Mouse (Mus musculus) kidney, embryonic 14.5 days (tissue): ENCODE measurements around the gene Tbrg4. TPM values are rescaled to one million over a fixed set of nuclear protein-coding genes. Genes with fewer than 3 reads are reported as not detected.

Source experiments
- ATAC-seq: fragments of 200-750 bp; cut with Nextera tagmentation; 2 replicates; pipeline ENCODE4 v1.8.0; 2017; ENCODE audit warnings: moderate number of reproducible peaks, mild to moderate bottlenecking, moderate TSS enrichment, moderate library complexity; ENCODE audit not compliant: low FRiP score, low TSS enrichment
- H3K27ac ChIP-seq: fragments of 300-500 bp; sonication (generic); 2 replicates; pipeline ENCODE4 v1.5.1; 2014; ENCODE audit warnings: low read depth, mild to moderate bottlenecking, low read length, moderate library complexity, mixed read lengths
- H3K27me3 ChIP-seq: fragments of 300-500 bp; sonication (generic); 2 replicates; pipeline ENCODE4 v1.6.1; 2014; ENCODE audit warnings: mild to moderate bottlenecking, low read length; ENCODE audit not compliant: control insufficient read depth, insufficient read depth
- H3K36me3 ChIP-seq: fragments of 300-500 bp; sonication (generic); 2 replicates; pipeline ENCODE4 v1.6.1; 2014; ENCODE audit warnings: low read length, mixed read lengths; ENCODE audit not compliant: control insufficient read depth, insufficient read depth
- H3K4me1 ChIP-seq: fragments of 300-500 bp; sonication (generic); 2 replicates; pipeline ENCODE4 v1.6.1; 2014; ENCODE audit warnings: low read length, mixed read lengths; ENCODE audit not compliant: control insufficient read depth, insufficient read depth
- H3K4me2 ChIP-seq: fragments of 300-500 bp; sonication (generic); replicated peaks from 2 replicates; pipeline ENCODE4 v1.6.1; 2014; ENCODE audit warnings: low read depth, mild to moderate bottlenecking, low read length
- H3K4me3 ChIP-seq: fragments of 300-500 bp; sonication (generic); 2 replicates; pipeline ENCODE4 v1.5.1; 2014; ENCODE audit warnings: mild to moderate bottlenecking, low read length
- H3K9ac ChIP-seq: fragments of 300-500 bp; sonication (generic); 2 replicates; pipeline ENCODE4 v1.6.1; 2014; ENCODE audit warnings: low read depth, mild to moderate bottlenecking, low read length, moderate library complexity
- H3K9me3 ChIP-seq: fragments of 300-500 bp; sonication (generic); 2 replicates; pipeline ENCODE4 v1.6.1; 2016; ENCODE audit warnings: low read length; ENCODE audit not compliant: control insufficient read depth
- WGBS: fragments of 180-500 bp; shearing (Covaris S2); extraction: QIAGEN DNeasy Blood & Tissue Kit; methylation state at CpG from one replicate; pipeline ENCODE4 v1.1.7; 2014; 5-methylcytosine and 5-hydroxymethylcytosine counted together
- polyA plus RNA-seq: library from polyadenylated mRNA; unstranded; fragments of >200 nt; fragmentation: Nextera tagmentation; extraction: Ambion mirVana; gene quantifications from 2 replicates; pipeline ENCODE4 v1.2.1, GENCODE M21; 2014

The Tbrg4 gene
- polyA plus RNA-seq, 1 experiment from 2014 or later = 48.9 TPM

DNA sequence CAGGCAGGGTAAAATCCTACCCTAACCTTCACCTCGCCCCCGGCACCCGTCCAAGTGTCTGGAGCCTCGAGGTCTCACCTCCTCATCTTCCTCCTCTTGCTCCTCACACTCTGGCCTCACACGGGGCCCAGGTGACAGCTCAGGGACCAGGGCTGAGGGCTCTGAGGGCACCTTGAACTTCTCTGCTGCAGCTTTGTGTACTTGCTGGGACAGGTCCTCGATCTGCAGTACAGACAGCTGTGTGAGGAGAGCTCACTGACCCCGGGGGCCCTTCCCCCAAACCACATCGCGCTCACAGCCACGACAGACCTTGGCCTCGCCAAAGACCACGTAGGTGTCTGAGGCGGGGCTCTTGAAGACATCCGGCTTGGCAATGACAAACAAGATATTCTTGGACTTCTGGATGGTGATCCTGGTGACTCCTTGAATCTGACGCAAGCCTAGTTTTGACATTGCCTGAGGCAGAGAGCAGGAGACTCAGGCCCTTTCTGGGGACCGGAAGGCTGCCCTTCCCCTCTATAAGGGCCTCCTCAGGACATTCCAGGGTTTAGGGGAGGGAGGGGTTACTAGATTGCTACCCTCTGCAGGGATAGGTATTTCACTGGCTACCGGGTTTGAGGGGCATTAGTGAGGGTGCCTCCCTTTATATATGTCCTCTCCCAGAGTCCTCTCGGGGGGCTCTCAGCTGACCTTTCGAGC lies 27.5 kb downstream of the Tbrg4 start:
- H3K27ac ChIP-seq = no peak overlapping the region
- no peaks in the 10 kb centered on the region for H3K27me3 ChIP-seq
- no peaks in the 10 kb centered on the region for H3K9me3 ChIP-seq
- 55% methylated on average over 19 of the region's 19 CpGs for WGBS
- ATAC-seq = no peak
- no peak overlapping the region for H3K4me2 ChIP-seq
- no peak overlapping the region for H3K9ac ChIP-seq
- no peak overlapping the region for H3K4me3 ChIP-seq
- H3K36me3 ChIP-seq = peaks cover 53% of the 10 kb centered on the region
- peaks cover 13% of the 10 kb centered on the region for H3K4me1 ChIP-seq

DNA sequence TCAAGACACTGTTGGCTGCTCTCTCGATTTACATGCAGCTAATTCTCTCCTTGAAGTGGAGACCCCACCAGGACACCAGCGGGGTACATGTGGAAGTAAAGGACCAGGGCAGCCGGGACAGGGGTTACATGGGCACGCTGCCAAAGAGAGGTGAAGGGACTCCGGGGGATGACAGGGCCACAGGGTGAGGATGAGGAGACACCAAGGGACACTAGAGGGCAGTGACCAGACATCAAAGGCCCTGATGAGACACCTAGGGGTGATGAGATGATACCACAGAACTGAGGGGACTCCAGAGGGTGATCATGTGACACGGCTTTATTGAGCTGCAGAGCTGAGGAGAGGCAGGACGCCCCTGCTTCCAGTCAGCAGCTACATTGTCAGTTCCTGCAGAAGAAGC lies 28.3 kb downstream of the Tbrg4 start:
- no peak for ATAC-seq
- 62% methylated on average over 7 of the region's 7 CpGs for WGBS
- H3K4me2 ChIP-seq = no peak overlapping the region
- H3K36me3 ChIP-seq = peaks cover 61% of the 10 kb centered on the region
- peaks cover 12% of the 10 kb centered on the region for H3K4me1 ChIP-seq
- H3K27ac ChIP-seq = no peak overlapping the region
- no peaks in the 10 kb centered on the region for H3K27me3 ChIP-seq
- no peak overlapping the region for H3K9ac ChIP-seq
- H3K4me3 ChIP-seq = no peak overlapping the region
- H3K9me3 ChIP-seq = no peaks in the 10 kb centered on the region

DNA sequence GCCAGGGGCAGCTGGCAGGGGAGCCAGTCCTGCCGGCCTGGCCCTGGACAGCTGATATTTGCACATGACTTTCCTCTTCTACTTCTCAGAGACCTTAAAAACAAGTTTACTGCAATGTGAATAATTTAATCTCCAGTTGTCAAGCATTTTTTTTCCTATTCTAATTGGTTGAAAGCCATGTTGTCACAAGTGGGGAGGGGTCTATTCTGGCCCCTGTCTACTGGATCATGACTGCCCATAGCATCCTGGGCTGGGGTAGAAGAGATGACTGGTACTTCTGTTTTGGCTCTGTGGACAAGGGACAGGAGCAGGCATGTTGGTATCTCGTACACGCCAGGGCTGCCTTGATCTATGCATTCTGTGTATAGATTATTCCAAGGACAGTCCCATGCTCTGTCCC lies 29.3 kb downstream of the Tbrg4 start:
- Histone ChIP-seq H3K36me3 (peaks cover 70% of the 10 kb centered on the region), H3K4me2 (no peak overlapping the region), H3K4me1 (peaks cover 11% of the 10 kb centered on the region), H3K27me3 (no peaks in the 10 kb centered on the region), H3K9me3 (no peaks in the 10 kb centered on the region), H3K4me3 (no peak overlapping the region), H3K27ac (no peak overlapping the region), H3K9ac (no peak overlapping the region)
- WGBS = 85% methylated on average over 3 of the region's 3 CpGs
- ATAC-seq = no peak

DNA sequence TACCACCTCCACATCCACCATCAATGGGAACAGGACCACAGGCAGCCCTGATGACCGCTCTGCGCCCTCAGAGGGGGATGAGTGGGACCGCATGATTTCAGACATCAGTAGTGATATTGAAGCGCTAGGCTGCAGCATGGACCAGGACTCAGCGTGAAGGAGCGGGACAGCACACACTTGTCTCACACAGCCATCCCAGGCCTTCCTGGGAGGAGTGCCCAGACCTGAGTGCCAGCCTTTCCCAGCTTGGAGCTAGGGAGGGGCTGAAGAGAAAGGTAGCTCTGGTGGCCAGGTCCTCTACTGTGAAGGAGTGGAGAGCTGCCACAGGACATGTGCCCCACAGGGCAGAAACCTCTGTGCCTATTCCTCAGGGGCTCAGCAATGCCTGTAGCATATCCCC lies 29.7 kb downstream of the Tbrg4 start:
- ATAC-seq = no peak
- Histone ChIP-seq H3K27me3 (no peaks in the 10 kb centered on the region), H3K4me2 (no peak overlapping the region), H3K9me3 (no peaks in the 10 kb centered on the region), H3K9ac (no peak overlapping the region), H3K36me3 (peaks cover 74% of the 10 kb centered on the region), H3K27ac (no peak overlapping the region), H3K4me3 (no peak overlapping the region), H3K4me1 (peaks cover 11% of the 10 kb centered on the region)
- WGBS = 94% methylated on average over 6 of the region's 6 CpGs

DNA sequence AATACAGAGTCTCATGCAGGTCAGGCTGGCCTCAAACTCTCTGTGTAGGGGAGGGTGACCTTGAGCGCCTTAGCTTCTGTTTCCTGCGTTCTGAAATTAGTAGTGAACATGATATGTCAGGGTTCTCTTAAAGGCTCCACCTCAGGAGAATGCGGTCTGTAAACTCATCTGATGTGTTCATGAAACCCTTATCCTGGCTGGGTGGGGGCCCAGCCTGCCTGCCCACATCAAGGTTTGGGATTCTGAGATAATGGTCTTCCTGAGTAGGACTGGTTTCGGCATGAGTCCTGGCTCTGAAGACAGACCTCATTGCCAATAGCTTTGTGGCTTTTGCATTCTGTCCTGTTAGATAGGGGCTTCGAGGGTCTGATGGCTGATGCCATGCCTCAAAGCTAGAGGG lies 30.5 kb downstream of the Tbrg4 start:
- no peak for ATAC-seq
- no peak overlapping the region for H3K27ac ChIP-seq
- H3K4me3 ChIP-seq = no peak overlapping the region
- no peak overlapping the region for H3K4me2 ChIP-seq
- peaks cover 83% of the 10 kb centered on the region for H3K36me3 ChIP-seq
- no peaks in the 10 kb centered on the region for H3K27me3 ChIP-seq
- 90% methylated on average over 5 of the region's 5 CpGs for WGBS
- H3K9ac ChIP-seq = no peak overlapping the region
- H3K9me3 ChIP-seq = no peaks in the 10 kb centered on the region
- H3K4me1 ChIP-seq = peaks cover 11% of the 10 kb centered on the region

DNA sequence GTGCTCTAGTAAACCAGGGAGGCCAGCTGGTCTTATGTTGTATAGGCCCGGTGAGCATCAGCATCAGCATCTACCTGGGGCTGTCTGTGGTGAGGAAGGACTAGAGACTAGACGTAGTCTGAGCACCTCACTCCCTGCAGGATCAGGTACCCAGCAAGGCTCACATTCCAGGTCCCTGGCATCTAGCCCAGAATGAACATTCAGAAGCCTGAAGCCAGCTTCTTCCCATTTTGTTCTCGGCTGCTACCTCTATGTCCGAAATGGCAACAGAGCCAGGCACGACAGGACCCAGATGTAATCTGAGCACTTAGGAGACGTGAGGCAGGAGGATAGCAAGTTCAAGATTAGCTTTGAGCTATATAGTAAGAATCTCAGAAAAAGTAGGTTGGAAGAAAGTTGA lies 31.0 kb downstream of the Tbrg4 start:
- Histone ChIP-seq H3K27ac (no peak overlapping the region), H3K36me3 (peaks cover 88% of the 10 kb centered on the region), H3K4me1 (peaks cover 11% of the 10 kb centered on the region), H3K9me3 (no peaks in the 10 kb centered on the region), H3K4me2 (no peak overlapping the region), H3K4me3 (no peak overlapping the region), H3K9ac (no peak overlapping the region), H3K27me3 (no peaks in the 10 kb centered on the region)
- ATAC-seq = no peak
- 85% methylated on average over 6 of the region's 6 CpGs for WGBS

DNA sequence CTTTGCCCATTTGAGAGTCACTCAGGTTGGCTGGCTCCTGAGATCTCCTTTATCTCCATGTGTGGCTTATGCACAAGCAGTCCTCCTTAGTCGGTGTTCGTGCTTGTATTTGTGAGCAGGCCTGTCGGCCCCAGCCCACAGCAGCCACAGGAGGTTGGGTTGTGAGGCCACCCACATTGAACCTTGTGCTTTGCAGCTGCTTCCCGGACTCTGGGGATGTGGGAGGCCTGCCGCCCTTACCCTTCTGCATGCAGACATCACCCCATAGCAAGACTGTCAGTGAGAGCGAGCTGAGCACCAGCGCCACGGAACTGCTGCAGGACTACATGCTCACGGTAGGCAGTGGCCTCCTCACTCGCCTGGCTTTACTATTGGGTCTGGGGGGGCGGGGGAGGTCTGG lies 32.5 kb downstream of the Tbrg4 start:
- H3K9me3 ChIP-seq = no peaks in the 10 kb centered on the region
- no peak overlapping the region for H3K27ac ChIP-seq
- no peak overlapping the region for H3K4me2 ChIP-seq
- no peak for ATAC-seq
- peaks cover 99% of the 10 kb centered on the region for H3K36me3 ChIP-seq
- 82% methylated on average over 11 of the region's 11 CpGs for WGBS
- no peaks in the 10 kb centered on the region for H3K27me3 ChIP-seq
- H3K4me3 ChIP-seq = no peak overlapping the region
- H3K9ac ChIP-seq = no peak overlapping the region
- H3K4me1 ChIP-seq = peaks cover 3% of the 10 kb centered on the region

DNA sequence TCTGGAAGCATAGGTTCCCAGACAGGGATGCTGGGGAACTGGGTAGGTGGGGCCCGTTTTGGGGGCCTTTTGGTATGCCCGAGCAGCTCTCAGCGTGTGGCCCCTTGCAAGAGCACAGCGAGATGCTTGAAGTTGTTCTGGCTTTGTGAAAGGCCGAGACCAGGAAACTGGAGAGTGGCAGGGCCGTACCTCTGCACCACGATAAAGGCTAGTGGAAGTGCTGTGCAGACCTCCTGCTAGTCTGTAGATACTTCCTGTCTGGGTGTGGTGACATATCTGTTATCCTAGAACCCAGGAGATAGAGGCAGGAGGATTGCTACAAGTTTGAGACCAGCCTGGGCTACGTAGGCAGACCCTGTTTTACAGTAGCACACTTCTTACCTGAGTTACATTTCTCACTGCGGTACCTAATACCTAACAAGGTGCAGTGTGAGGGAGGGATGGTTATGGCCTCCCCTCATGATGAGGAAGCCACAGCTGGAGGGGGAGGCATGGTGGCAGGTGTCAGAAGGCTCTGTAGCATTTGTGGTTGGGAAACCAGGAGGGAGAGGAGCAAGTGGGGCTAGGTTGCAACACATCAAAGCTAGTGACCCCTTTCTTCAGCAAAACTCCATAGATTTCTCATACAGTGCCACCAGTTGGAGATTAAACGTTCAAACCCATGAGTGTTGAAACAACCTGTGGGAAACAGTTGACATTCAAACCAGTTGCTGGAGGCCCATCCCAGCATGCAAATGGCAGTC lies 34.8 kb downstream of the Tbrg4 start:
- no peak for ATAC-seq
- Histone ChIP-seq H3K27me3 (no peaks in the 10 kb centered on the region), H3K27ac (no peak overlapping the region), H3K4me1 (no peaks in the 10 kb centered on the region), H3K4me3 (no peak overlapping the region), H3K9ac (no peak overlapping the region), H3K36me3 (peaks cover 87% of the 10 kb centered on the region), H3K9me3 (no peaks in the 10 kb centered on the region), H3K4me2 (no peak overlapping the region)
- 90% methylated on average over 10 of the region's 10 CpGs for WGBS

DNA sequence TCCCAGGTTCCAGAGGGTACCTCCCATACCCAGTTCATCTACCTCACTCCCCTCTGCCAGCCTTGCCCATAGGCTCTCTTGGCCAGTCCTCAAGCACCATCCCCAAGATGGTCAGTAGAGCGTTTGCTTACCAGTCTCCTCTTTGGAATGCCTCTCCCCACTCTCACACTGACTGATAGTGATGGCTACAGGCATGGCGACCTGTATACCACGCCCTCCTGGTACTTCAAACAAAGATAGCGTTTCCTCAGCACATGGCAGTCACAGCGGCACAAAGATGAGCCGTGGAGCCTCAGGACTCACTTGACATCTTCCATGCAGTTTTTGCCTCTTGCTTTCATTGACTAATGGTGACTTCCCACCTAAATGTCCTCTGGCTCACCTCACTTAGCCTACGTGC lies 36.0 kb downstream of the Tbrg4 start:
- no peaks in the 10 kb centered on the region for H3K4me1 ChIP-seq
- H3K27ac ChIP-seq = no peak overlapping the region
- peaks cover 82% of the 10 kb centered on the region for H3K36me3 ChIP-seq
- H3K4me3 ChIP-seq = no peak overlapping the region
- no peak overlapping the region for H3K4me2 ChIP-seq
- no peaks in the 10 kb centered on the region for H3K27me3 ChIP-seq
- H3K9ac ChIP-seq = no peak overlapping the region
- 90% methylated on average over 7 of the region's 7 CpGs for WGBS
- no peaks in the 10 kb centered on the region for H3K9me3 ChIP-seq
- ATAC-seq = no peak
